Mouse (Mus musculus) spleen, adult 2 months (tissue): ENCODE data around the gene Nek6. TPM values are rescaled to one million over a fixed set of nuclear protein-coding genes. Genes with fewer than 3 reads are reported as not detected.

Source experiments
- DNase-seq, 2 experiments: peaks; one replicate each; pipeline versions ENCODE4 v3.0.0 to v3.0.0-alpha.2; 2012 to 2021; ENCODE audit warnings: low spot score in 2 of 2, low read depth in 1 of 2
- H3K27ac ChIP-seq: fragments of 200-500 bp; 2 replicates; pipeline ENCODE4 v1.5.1; 2012; ENCODE audit warnings: low read length, inconsistent platforms; ENCODE audit not compliant: insufficient read depth
- H3K27me3 ChIP-seq: fragments of 200-500 bp; 2 replicates; pipeline ENCODE4 v1.6.1; 2012; ENCODE audit warnings: mild to moderate bottlenecking, moderate library complexity, low read length, inconsistent platforms; ENCODE audit not compliant: control insufficient read depth, insufficient read depth
- H3K36me3 ChIP-seq: fragments of 200-500 bp; 2 replicates; pipeline ENCODE4 v1.6.1; 2012; ENCODE audit warnings: mild to moderate bottlenecking, low read length, inconsistent platforms; ENCODE audit not compliant: control insufficient read depth, insufficient read depth
- H3K4me1 ChIP-seq: fragments of 200-500 bp; 2 replicates; pipeline ENCODE4 v1.6.1; 2011; ENCODE audit warnings: inconsistent platforms; ENCODE audit not compliant: control insufficient read depth, insufficient read depth, insufficient read length
- H3K4me3 ChIP-seq: fragments of 200-500 bp; 2 replicates; pipeline ENCODE4 v1.5.1; 2011; ENCODE audit warnings: mild to moderate bottlenecking, inconsistent platforms; ENCODE audit not compliant: insufficient read depth, insufficient read length; ENCODE audit errors: extremely low read depth
- CTCF ChIP-seq: fragments of 200-500 bp; IDR thresholded peaks from 2 replicates; pipeline ENCODE4 v1.5.1; 2011; ENCODE audit warnings: mild to moderate bottlenecking, inconsistent platforms; ENCODE audit not compliant: insufficient read depth, insufficient read length, insufficient replicate concordance; ENCODE audit errors: extremely low read depth
- POLR2A ChIP-seq: fragments of 200-500 bp; IDR thresholded peaks from 2 replicates; pipeline ENCODE4 v1.6.1; 2011; ENCODE audit warnings: low read depth, low read length, inconsistent platforms
- WGBS: fragments of 180-500 bp; shearing (Covaris S2); methylation state at CpG from one replicate; pipeline ENCODE4 v1.1.7; 2018; 5-methylcytosine and 5-hydroxymethylcytosine counted together
- polyA plus RNA-seq: library from polyadenylated mRNA; depleted of rRNA; stranded (reverse); fragments of >200 nt; gene quantifications from 2 replicates; pipeline ENCODE4 v1.2.3, GENCODE M21; 2012

Nek6 gene
- polyA plus RNA-seq, 1 experiment = 9.4 TPM

DNA sequence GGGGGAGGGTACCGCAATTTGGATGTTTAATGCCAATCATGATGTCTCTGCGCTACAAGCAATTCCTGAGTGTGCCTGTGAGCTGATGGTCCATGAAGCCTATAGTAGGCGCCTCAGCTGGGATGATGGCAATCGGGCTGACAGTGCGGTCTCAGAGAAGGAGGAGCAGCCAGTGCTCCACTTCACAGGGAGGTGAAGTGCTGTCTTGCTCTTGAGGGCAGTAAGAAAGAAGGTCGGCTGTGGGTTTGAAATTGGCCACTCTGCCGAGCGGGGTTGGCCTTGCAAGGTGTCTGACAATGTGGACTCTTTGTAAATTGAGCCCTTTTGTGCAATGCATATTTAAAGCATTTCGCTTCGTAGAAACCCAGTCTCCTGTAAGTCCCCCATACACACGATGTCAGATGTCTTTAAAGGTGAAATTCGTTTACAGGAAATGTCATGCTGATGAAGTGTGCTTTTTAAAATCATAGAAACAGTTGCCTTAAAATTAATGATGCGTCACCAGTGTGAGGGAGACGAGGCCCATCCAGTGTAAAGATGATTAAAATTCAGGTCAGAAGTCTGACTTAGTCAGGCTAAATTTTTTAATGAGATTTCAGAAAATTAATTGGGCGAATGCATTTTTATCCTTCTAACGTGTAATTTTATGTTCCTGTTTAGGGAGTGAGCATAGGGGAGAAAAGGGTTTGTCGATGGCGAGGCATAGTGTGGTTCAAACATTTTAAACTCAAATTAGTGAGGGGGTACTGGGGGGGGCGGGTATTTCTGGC, 43.0 kb downstream of the Nek6 start:
- TF ChIP-seq CTCF = no peak
- no peak for TF ChIP-seq POLR2A
- Histone ChIP-seq H3K36me3 (no peaks in the 10 kb centered on the region), H3K4me1 (no peaks in the 10 kb centered on the region), H3K27me3 (no peaks in the 10 kb centered on the region), H3K27ac (no peak overlapping the region), H3K4me3 (no peak overlapping the region)
- no peak for DNase-seq
- 89% methylated on average over 19 of the region's 19 CpGs for WGBS

DNA sequence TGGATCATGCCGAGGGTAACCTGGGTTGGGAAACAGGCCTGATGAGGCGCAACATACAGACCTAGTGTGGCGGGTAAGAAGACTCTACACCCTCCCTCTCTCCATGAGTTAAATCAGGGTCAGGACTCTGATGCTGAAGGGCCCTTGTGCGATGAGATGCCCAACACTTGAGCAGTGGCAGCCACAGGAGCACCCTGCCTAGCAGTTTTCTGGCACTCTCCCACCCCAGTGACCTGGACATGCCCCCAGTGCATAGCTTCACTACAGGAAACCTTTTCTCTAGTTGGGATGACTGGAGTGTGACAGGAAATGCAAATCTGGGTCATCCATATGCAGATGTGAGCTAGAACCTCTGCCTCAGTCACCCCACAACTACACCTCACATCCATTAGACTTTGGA, 44.2 kb downstream of the Nek6 start:
- no peaks in the 10 kb centered on the region for H3K4me1 ChIP-seq
- H3K27me3 ChIP-seq = no peaks in the 10 kb centered on the region
- TF ChIP-seq POLR2A = no peak
- TF ChIP-seq CTCF = no peak
- DNase-seq = no peak
- H3K4me3 ChIP-seq = no peak overlapping the region
- WGBS = 89% methylated on average over 4 of the region's 4 CpGs
- H3K27ac ChIP-seq = no peak overlapping the region
- H3K36me3 ChIP-seq = no peaks in the 10 kb centered on the region

DNA sequence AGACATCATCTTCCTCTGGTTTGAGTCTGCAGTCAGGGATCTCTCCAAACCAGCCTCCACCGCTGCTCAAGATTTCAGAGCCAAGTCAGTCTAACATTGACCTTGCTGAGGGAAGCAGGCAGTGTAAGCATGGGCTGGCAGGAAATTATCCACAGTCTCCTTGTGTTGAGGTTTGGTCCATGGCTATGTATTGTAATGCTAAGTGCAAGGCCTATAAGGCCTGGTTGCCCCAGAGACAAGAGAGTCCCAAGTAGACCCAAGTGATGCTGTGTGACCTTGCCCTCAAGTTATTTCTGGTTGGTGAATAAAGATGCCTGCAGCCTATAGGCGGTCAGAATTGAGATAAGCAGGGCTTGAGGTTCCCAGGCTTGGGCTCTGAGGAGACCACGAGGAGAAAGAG, 45.3 kb downstream of the Nek6 start:
- DNase-seq = no peak
- Histone ChIP-seq H3K36me3 (no peaks in the 10 kb centered on the region), H3K4me3 (no peak overlapping the region), H3K27me3 (no peaks in the 10 kb centered on the region), H3K27ac (no peak overlapping the region), H3K4me1 (no peaks in the 10 kb centered on the region)
- 87% methylated on average over 3 of the region's 3 CpGs for WGBS
- TF ChIP-seq CTCF (no peak), POLR2A (no peak)

DNA sequence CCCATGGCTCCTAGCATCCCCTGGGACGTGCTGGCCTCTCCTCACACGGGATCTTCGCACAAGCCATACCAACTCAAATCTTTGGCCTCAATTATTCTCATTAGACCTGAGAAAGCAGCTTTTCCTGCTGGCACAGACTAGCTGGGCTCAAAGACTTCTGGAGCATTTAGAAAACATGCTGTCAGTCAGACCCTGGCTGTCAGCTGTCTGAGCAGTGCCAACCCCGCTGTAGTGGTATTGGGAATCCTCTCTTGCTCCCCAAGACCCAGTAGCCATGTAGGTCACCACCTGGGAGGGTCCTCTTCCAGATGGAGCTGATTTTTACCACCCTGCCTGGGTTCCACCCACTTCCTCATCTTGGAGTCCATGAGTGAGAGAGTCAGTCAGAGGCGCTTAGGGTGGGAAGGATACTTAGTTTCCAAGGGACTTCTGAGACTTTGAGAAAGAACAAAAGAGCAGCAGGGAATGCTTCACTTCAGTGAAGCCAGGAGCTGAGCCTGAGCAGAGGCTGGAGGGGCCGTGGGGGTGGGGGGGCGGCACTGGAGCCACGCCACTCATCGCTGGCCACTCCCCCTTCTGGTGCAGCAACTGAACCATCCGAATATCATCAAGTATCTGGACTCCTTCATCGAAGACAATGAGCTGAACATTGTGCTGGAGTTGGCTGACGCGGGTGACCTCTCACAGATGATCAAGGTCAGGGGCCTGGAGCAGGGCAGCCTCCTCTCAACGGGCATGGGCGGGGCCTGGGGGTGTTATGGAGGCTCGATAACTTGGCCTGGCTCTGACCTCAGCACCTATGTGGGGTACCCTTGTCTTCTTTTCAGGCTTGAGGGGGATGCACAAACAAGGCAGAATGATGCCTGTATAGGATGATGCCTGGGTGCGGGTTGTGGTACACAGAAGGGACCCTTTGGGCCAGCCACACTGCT, 49.1 kb downstream of the Nek6 start:
- Histone ChIP-seq H3K27me3 (no peaks in the 10 kb centered on the region), H3K27ac (no peak overlapping the region), H3K4me3 (no peak overlapping the region), H3K4me1 (no peaks in the 10 kb centered on the region), H3K36me3 (no peaks in the 10 kb centered on the region)
- 88% methylated on average over 17 of the region's 17 CpGs for WGBS
- no peak for DNase-seq
- TF ChIP-seq POLR2A = no peak
- no peak for TF ChIP-seq CTCF

DNA sequence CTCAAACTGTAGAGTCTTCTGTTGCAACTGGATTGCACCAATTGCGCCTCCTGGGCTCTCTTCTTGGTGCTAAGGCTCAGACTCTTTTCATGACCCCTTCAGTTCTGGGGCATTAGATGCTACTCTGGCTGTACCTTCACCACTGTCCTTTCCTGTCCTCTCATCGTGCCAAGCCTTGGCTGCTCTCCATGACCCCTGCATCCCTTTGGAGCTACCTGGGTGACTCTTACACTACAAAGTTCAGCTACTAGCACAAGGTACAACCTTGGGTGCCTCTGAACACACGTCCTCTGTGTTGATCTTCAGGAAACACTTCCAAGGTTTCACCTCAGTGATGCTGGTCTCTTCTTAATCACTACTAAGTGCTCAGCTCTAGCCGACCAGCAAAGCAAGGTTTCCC, 51.2 kb downstream of the Nek6 start:
- Histone ChIP-seq H3K36me3 (no peaks in the 10 kb centered on the region), H3K4me1 (no peaks in the 10 kb centered on the region), H3K27ac (no peak overlapping the region), H3K4me3 (no peak overlapping the region), H3K27me3 (no peaks in the 10 kb centered on the region)
- 86% methylated on average over 4 of the region's 4 CpGs for WGBS
- DNase-seq = no peak
- TF ChIP-seq POLR2A (no peak), CTCF (no peak)

DNA sequence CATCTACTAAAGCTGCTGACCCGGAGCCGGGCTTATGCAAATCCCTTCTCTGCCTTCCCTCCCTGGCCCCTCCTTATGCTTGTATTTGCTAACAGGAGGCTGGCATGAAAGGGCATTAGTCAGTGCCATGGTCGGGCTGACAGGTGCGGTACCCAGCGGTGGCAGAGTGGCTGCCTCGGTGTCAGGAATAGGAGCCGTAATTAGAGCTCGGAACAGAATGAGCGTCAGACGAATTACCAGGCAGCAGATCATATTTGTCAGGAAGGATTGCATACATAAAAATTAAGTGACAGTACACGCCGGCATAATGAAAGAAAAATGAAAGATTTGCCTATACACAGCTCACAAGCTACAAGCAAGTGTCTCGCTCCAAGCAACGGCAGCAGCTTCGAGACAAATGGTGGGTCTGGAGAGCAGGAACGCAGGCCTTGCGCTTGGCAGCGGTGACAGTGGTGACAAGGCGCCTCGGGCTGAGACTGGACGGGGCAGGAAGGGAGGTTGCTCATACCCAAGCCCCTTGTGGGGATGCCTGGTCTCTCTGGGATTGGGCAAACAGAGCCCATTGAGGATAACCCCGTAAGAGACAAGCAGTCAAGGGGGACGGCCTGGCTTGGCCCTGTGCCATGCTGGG, 60.6 kb downstream of the Nek6 start:
- no peaks in the 10 kb centered on the region for H3K36me3 ChIP-seq
- WGBS = 94% methylated on average over 23 of the region's 23 CpGs

DNA sequence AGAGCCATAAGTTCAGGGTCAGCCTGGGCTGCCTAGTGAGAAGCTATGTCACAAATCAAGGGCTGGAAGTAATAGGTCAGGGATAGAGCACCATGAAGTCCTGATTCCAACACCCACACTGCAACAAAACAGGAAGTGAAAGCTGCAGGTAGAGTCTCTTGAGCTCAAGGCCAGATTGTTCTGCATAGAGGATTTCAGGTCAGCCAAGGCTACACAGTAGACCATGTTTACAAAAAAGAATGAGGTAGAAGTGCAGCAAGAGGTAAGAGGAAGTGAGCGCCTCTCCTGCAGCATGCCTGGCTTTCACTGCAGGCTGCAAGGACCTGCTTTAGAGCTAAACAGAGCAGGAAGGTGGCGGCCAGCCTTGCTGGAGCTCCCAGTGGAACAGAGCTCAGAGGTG, 63.3 kb downstream of the Nek6 start:
- no peak overlapping the region for H3K27ac ChIP-seq
- H3K27me3 ChIP-seq = no peaks in the 10 kb centered on the region
- peak in 1 of 2 experiments; percentile 21 for DNase-seq
- no peak overlapping the region for H3K4me3 ChIP-seq
- TF ChIP-seq POLR2A (no peak), CTCF (no peak)
- WGBS = 75% methylated on average over 2 of the region's 2 CpGs
- peaks cover 10% of the 10 kb centered on the region; the same call in 1 of the 2 replicates for H3K4me1 ChIP-seq
- H3K36me3 ChIP-seq = no peaks in the 10 kb centered on the region

More for the DNA sequence above, 60.6 kb downstream of the Nek6 start:
- Histone ChIP-seq H3K4me3 (no peak overlapping the region), H3K27ac (no peak overlapping the region), H3K27me3 (no peaks in the 10 kb centered on the region), H3K4me1 (peaks cover 10% of the 10 kb centered on the region; the same call in 1 of the 2 replicates)
- DNase-seq = no peak
- no peak for TF ChIP-seq POLR2A
- TF ChIP-seq CTCF = no peak
